Mouse (Mus musculus): ENCODE data around the gene Actn3.
"Not testable (repeated sequence)": the region's sequence is repeated elsewhere in the genome, so short reads cannot be mapped to it uniquely, and the experiment has no call there.

Actn3 gene

DNA sequence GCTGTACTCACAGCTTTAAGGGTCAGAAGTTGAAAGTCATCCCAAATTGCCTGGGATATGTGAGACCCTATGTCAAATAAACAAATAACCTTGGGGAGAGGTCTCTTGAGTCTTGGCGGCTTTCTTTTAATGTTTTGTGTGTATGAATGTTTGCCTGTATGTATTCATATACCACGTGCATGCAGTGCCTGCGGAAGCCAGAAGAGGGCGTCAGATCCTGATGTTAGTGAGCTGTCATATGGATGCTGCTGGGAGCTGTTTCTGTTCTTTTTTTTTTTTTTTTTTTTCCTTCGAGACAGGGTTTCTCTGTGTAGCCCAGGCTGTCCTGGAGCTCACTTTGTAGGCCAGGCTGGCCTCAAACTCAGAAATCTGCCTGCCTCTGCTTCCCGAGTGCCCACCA, 64.7 kb downstream of the Actn3 start:
- in situ Hi-C loops (cut with MboI, MseI): no loop called here

DNA sequence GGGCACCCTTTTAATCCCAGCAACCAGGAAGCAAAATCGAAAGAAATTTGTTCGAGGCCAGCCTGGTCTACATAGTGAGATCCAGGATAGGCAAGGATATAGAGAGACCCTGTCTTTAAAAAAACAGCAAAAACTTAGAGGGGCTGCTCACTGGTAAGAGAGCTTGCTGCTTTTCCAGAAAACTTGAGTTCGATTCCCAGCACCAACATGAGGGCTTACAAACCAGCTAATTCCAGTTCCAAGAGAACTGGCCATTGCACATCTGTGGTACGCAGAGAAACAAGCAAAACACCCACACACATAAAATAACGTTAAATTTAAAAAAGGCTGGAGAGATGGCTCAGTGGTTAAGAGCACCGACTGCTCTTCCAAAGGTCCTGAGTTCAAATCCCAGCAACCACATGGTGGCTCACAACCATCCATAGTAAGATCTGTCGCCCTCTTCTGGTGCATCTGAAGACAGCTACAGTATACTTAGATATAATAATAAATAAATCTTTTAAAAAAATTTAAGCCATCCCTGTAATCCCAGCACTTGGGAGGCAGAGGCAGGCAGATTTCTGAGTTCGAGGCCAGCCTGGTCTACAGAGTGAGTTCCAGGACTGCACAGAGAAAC, 65.3 kb downstream of the Actn3 start:
- in situ Hi-C loops (cut with MboI, MseI): not testable (repeated sequence)

DNA sequence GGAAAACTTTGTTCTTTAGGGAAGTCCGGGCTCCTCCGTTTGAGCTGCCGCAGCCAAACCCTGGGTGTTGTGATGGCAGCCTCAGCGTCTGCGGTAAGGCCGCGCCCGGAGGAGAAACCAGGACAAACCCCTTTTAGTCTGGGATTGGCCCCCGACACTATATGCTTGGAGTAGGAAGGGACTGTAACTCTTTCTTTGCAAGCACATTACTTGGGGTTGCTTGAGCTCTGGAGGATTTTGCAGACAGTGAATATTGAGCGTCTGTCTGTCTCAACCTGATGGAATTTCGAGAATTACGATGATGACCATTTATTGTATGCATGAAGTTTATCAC, 65.8 kb downstream of the Actn3 start:
- in situ Hi-C loops (cut with MboI, MseI): no loop called here

Measured in T-helper 17 cell (primary cell).